Mouse (Mus musculus): ENCODE measurements around the gene Pheta2. TPM values are rescaled to one million over a fixed set of nuclear protein-coding genes. Genes with fewer than 3 reads are reported as not detected.

Gene Pheta2
- polyA plus RNA-seq, 1 experiment = 0.02 TPM

DNA sequence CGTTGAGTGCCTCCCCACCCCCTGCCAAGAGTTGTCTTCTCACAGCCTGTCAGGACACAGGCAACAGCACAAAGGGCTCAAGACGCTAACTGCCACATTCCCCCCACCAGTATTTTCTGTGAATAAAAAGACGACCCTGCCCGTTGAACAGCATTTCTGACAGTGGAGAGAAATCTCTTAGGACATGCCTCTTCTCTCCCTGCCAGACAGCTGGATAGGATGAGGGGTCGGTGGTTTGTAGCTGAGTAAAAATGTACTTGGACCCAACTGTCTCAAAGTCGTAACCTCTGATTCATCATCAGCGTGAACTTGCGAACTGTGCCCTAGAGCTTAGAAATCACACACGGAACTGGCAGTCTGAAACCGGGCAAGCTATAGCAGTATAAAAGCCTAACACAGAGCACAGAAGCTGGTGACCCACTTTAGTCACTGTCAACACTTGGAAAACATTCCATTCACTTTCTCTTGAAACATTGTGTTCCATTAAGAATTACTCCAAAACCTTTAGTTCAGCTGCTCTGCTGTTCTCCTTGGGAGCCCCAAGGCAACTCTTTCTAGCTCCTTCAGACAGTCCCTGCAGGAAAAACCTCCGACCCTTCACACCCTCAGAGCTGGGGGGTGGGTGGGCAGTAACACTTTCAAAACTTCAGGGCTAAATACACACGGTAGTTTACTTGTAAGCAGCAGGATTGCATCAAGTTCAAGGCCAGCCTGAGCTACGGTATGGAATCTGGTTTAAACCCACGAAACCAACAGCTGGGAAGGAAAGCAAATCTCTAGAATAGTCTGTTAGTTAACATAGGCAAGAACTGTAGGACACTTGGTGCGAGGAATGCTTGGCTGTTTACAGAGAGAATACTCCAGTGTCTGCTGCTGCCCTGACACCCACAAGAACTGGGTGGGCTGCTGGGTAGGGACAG lies 39.8 kb downstream of the Pheta2 start:
- Histone ChIP-seq H3K4me3 (ENCODE audit: insufficient read depth, poor library complexity, severe bottlenecking) (no peak overlapping the region), H3K79me2 (ENCODE audit: control insufficient read depth, insufficient read depth) (no peaks in the 10 kb centered on the region), H3K27me3 (ENCODE audit: control insufficient read depth, insufficient read depth, insufficient read length) (no peaks in the 10 kb centered on the region), H3K36me3 (ENCODE audit: control insufficient read depth, insufficient read depth) (no peaks in the 10 kb centered on the region), H3ac (ENCODE audit: control insufficient read depth, insufficient read length, low read depth) (no peak overlapping the region), H3K79me3 (ENCODE audit: low read depth) (no peaks in the 10 kb centered on the region)
- TF ChIP-seq CEBPB (IDR thresholded peaks at IDR 0.05; ENCODE audit: low read depth) = no peak
- TF ChIP-seq CTCF (IDR thresholded peaks at IDR 0.05; ENCODE audit: control insufficient read depth, insufficient read depth, insufficient read length) = no peak
- no peak for TF ChIP-seq MAX (IDR thresholded peaks at IDR 0.05)
- TF ChIP-seq FOSL1 (IDR thresholded peaks at IDR 0.05; ENCODE audit: insufficient read depth, low read length, poor library complexity, severe bottlenecking) = no peak

DNA sequence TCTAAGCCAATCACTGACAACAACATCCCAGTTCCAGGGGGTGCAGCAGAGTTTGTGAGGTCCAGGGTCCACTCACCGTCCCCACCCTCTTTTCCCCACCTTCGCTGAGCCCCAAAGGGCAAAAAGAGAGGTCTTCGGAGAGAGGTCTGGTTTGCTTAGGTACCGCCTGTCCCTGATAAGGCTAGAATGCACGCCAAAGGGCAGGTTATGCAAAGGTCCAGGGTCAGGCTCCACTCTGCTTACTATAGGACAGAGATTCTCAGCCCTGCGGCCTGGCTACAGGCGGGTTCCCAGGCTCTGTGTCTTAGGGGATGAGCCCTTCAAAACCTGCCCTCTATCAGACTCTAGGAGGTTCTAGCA lies 40.7 kb downstream of the Pheta2 start:
- H3K36me3 ChIP-seq (ENCODE audit: control insufficient read depth, insufficient read depth) = no peaks in the 10 kb centered on the region
- H3ac ChIP-seq (ENCODE audit: control insufficient read depth, insufficient read length, low read depth) = no peak overlapping the region
- H3K79me2 ChIP-seq (ENCODE audit: control insufficient read depth, insufficient read depth) = no peaks in the 10 kb centered on the region
- H3K27me3 ChIP-seq (ENCODE audit: control insufficient read depth, insufficient read depth, insufficient read length) = no peaks in the 10 kb centered on the region
- no peaks in the 10 kb centered on the region for H3K79me3 ChIP-seq (ENCODE audit: low read depth)
- no peak overlapping the region for H3K4me3 ChIP-seq (ENCODE audit: insufficient read depth, poor library complexity, severe bottlenecking)
- TF ChIP-seq MAX (IDR thresholded peaks at IDR 0.05) (no peak), MYOD1 (IDR thresholded peaks at IDR 0.05; ENCODE audit: control insufficient read depth, insufficient read length, low read depth) (no peak), CEBPB (IDR thresholded peaks at IDR 0.05; ENCODE audit: low read depth) (no peak), CTCF (IDR thresholded peaks at IDR 0.05; ENCODE audit: control insufficient read depth, insufficient read depth, insufficient read length) (no peak), FOSL1 (IDR thresholded peaks at IDR 0.05; ENCODE audit: insufficient read depth, low read length, poor library complexity, severe bottlenecking) (no peak), MYOG (IDR thresholded peaks at IDR 0.05; ENCODE audit: control insufficient read depth, extremely low read depth, insufficient read length) (no peak), USF1 (IDR thresholded peaks at IDR 0.05; ENCODE audit: low read depth) (no peak)

DNA sequence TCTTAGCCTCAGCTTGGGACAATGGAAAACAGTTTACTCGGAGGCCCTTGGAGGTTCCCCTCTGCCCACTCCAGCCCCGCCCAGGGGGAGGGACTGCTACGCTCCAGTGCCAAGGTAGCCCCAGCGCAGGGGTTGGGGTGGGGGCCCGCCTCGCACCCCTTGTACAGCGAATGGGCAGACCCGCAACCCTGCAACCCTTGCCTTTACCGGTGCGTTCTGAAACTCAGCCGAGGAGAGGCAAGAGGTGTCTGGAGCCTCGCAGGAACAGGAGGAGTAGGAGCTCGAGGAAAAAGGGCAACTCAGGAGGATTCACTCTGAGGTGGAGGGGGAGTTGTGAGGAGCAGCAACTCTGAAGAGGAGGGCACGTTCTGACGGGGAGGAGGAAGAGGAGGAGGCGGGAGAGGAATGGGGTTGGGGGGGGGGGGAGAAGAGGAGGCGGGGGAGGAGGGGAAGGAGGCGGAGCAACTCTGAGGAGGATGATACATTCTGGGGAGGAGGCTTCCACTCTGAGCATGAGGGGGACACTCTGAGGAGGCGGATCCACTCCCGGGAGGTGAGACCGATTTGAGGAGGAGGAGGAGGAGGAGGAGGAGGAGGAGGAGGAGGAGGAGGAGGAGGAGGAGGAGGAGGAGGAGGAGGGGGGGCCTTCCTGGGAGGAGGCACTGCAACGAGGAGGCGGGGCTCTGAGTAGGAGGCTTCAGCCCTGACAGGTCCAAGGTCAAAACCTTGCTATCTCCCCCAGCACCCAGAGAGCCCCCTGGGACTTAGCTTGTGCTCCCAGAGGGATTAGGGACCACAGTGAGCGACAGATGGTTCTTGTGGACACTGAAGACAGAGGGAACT lies 41.4 kb downstream of the Pheta2 start, which contains the start of gene Cyp2d22:
Cyp2d22 (minus strand) TSS at position 390 of the 843 bp plus-strand sequence.
- Histone ChIP-seq H3K79me3 (ENCODE audit: low read depth) (no peaks in the 10 kb centered on the region), H3K79me2 (ENCODE audit: control insufficient read depth, insufficient read depth) (no peaks in the 10 kb centered on the region), H3K27me3 (ENCODE audit: control insufficient read depth, insufficient read depth, insufficient read length) (no peaks in the 10 kb centered on the region), H3K4me3 (ENCODE audit: insufficient read depth, poor library complexity, severe bottlenecking) (no peak within 1 kb of the TSS), H3K36me3 (ENCODE audit: control insufficient read depth, insufficient read depth) (no peaks in the 10 kb centered on the region), H3ac (ENCODE audit: control insufficient read depth, insufficient read length, low read depth) (no peak within 1 kb of the TSS)
- TF ChIP-seq CTCF (IDR thresholded peaks at IDR 0.05; ENCODE audit: control insufficient read depth, insufficient read depth, insufficient read length) (no peak), FOSL1 (IDR thresholded peaks at IDR 0.05; ENCODE audit: insufficient read depth, low read length, poor library complexity, severe bottlenecking) (no peak), MAX (IDR thresholded peaks at IDR 0.05) (no peak)

DNA sequence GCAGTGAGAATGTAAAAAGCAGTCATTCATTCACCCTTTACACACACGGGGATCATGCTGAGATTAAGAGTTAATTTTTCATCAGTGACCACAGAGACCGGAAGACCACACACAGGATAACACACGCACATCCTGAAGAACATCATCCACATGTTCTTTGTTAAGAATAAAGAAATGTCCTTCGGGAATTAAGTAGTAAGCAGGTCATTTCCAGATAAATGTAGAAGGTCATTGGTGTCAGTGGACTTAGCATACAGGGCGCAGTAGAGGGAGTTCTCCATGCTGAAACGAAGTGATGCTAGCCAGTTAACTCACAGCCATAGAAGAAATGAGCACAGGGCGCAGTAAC lies 41.9 kb downstream of the Pheta2 start:
- no peaks in the 10 kb centered on the region for H3K79me2 ChIP-seq (ENCODE audit: control insufficient read depth, insufficient read depth)
- H3K4me3 ChIP-seq (ENCODE audit: insufficient read depth, poor library complexity, severe bottlenecking) = no peak overlapping the region
- H3K79me3 ChIP-seq (ENCODE audit: low read depth) = no peaks in the 10 kb centered on the region
- TF ChIP-seq CTCF (IDR thresholded peaks at IDR 0.05; ENCODE audit: control insufficient read depth, insufficient read depth, insufficient read length) = no peak
- TF ChIP-seq CEBPB (IDR thresholded peaks at IDR 0.05; ENCODE audit: low read depth) = no peak
- TF ChIP-seq MAX (IDR thresholded peaks at IDR 0.05) = no peak
- TF ChIP-seq MYOG (IDR thresholded peaks at IDR 0.05; ENCODE audit: control insufficient read depth, extremely low read depth, insufficient read length) = no peak
- TF ChIP-seq FOSL1 (IDR thresholded peaks at IDR 0.05; ENCODE audit: insufficient read depth, low read length, poor library complexity, severe bottlenecking) = no peak
- no peak for TF ChIP-seq MYOD1 (IDR thresholded peaks at IDR 0.05; ENCODE audit: control insufficient read depth, insufficient read length, low read depth)
- TF ChIP-seq USF1 (IDR thresholded peaks at IDR 0.05; ENCODE audit: low read depth) = no peak
- no peaks in the 10 kb centered on the region for H3K27me3 ChIP-seq (ENCODE audit: control insufficient read depth, insufficient read depth, insufficient read length)
- no peak overlapping the region for H3ac ChIP-seq (ENCODE audit: control insufficient read depth, insufficient read length, low read depth)
- no peaks in the 10 kb centered on the region for H3K36me3 ChIP-seq (ENCODE audit: control insufficient read depth, insufficient read depth)

DNA sequence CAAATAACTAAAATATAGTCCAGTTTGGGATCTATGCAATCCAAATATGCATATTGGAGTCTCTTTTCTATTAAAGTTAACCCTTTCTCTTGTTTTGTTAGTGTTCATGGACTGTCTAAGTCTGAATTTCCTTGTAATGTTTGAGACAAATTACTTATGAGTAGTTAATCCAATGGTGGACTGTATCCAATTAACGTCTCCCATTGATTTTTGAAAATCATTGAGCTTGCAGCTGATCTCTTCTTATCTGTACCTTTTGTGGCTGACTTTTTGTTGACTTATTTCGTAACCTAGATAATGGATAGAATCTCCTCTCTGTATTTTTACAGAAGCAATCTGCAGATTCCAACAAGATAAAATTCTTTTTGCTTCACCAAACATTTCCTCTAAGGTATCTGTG lies 43.7 kb downstream of the Pheta2 start:
- H3K79me3 ChIP-seq (ENCODE audit: low read depth) = no peaks in the 10 kb centered on the region
- TF ChIP-seq CTCF (IDR thresholded peaks at IDR 0.05; ENCODE audit: control insufficient read depth, insufficient read depth, insufficient read length) (no peak), USF1 (IDR thresholded peaks at IDR 0.05; ENCODE audit: low read depth) (no peak), MYOG (IDR thresholded peaks at IDR 0.05; ENCODE audit: control insufficient read depth, extremely low read depth, insufficient read length) (no peak), CEBPB (IDR thresholded peaks at IDR 0.05; ENCODE audit: low read depth) (no peak), FOSL1 (IDR thresholded peaks at IDR 0.05; ENCODE audit: insufficient read depth, low read length, poor library complexity, severe bottlenecking) (no peak), MAX (IDR thresholded peaks at IDR 0.05) (no peak), MYOD1 (IDR thresholded peaks at IDR 0.05; ENCODE audit: control insufficient read depth, insufficient read length, low read depth) (no peak)
- no peaks in the 10 kb centered on the region for H3K36me3 ChIP-seq (ENCODE audit: control insufficient read depth, insufficient read depth)
- no peak overlapping the region for H3ac ChIP-seq (ENCODE audit: control insufficient read depth, insufficient read length, low read depth)
- H3K79me2 ChIP-seq (ENCODE audit: control insufficient read depth, insufficient read depth) = no peaks in the 10 kb centered on the region
- H3K4me3 ChIP-seq (ENCODE audit: insufficient read depth, poor library complexity, severe bottlenecking) = no peak overlapping the region
- no peaks in the 10 kb centered on the region for H3K27me3 ChIP-seq (ENCODE audit: control insufficient read depth, insufficient read depth, insufficient read length)
